Mouse (Mus musculus): Measurements from ENCODE around the gene Ccdc8.
"Not testable (repeated sequence)": the region's sequence is repeated elsewhere in the genome, so short reads cannot be mapped to it uniquely, and the experiment has no call there.

Gene Ccdc8

GRCm38 (mm10) chr7:16992451-16992807 is at the start of gene Ccdc8:
Ccdc8 (plus strand) TSS chr7:16992708.
- DNase-seq (ENCODE audit: low read depth, low spot score), result no peak

GRCm38 (mm10) chr7:16942861-16943260 is 49.6 kb upstream of the Ccdc8 start:
- no peak for DNase-seq (ENCODE audit: low read depth, low spot score)

- peak; percentile 94 for DNase-seq (ENCODE audit: low read depth, low spot score)
Measured at GRCm38 (mm10) chr7:16944061-16944807, 48.3 kb upstream of the Ccdc8 start, which contains the start of gene Pnmal2. Pnmal2 (plus strand) TSS chr7:16944682.

- DNase-seq (ENCODE audit: low read depth, low spot score), result no peak
Measured at GRCm38 (mm10) chr7:16944808-16945315, 47.6 kb upstream of the Ccdc8 start.

GRCm38 (mm10) chr7:16945419-16945818 is 47.1 kb upstream of the Ccdc8 start:
- no peak for DNase-seq (ENCODE audit: low read depth, low spot score)

- no peak for DNase-seq (ENCODE audit: low read depth, low spot score)
Measured at GRCm38 (mm10) chr7:16946441-16947348, 45.8 kb upstream of the Ccdc8 start.

GRCm38 (mm10) chr7:16947349-16947895 is 45.1 kb upstream of the Ccdc8 start:
- DNase-seq (ENCODE audit: low read depth, low spot score), result no peak

- DNase-seq (ENCODE audit: low read depth, low spot score), result no peak
Measured at GRCm38 (mm10) chr7:16947959-16948361, 44.5 kb upstream of the Ccdc8 start.

- DNase-seq (ENCODE audit: low read depth, low spot score), result no peak
Measured at GRCm38 (mm10) chr7:16948923-16949458, 43.5 kb upstream of the Ccdc8 start.

- peak; percentile 69 for DNase-seq (ENCODE audit: low read depth, low spot score)
Measured at GRCm38 (mm10) chr7:16949908-16950841, 42.3 kb upstream of the Ccdc8 start.

- peak; percentile 92 for DNase-seq (ENCODE audit: low read depth, low spot score)
Measured at GRCm38 (mm10) chr7:16950861-16951635, 41.5 kb upstream of the Ccdc8 start.

GRCm38 (mm10) chr7:16953776-16954175 is 38.7 kb upstream of the Ccdc8 start:
- not testable (repeated sequence) for DNase-seq (ENCODE audit: low read depth, low spot score)

- no peak for DNase-seq (ENCODE audit: low read depth, low spot score)
Measured at GRCm38 (mm10) chr7:16955712-16956111, 36.8 kb upstream of the Ccdc8 start.

- DNase-seq (ENCODE audit: low read depth, low spot score), result peak; percentile 50
Measured at GRCm38 (mm10) chr7:16956410-16957265, 35.9 kb upstream of the Ccdc8 start.

- DNase-seq (ENCODE audit: low read depth, low spot score), result peak; percentile 90
Measured at GRCm38 (mm10) chr7:16959539-16960187, 32.8 kb upstream of the Ccdc8 start, which contains the start of gene Pnmal1. Pnmal1 (plus strand) TSS chr7:16959679.

GRCm38 (mm10) chr7:16961678-16962077 is 30.8 kb upstream of the Ccdc8 start:
- no peak for DNase-seq (ENCODE audit: low read depth, low spot score)

GRCm38 (mm10) chr7:16968414-16968813 is 24.1 kb upstream of the Ccdc8 start:
- no peak for DNase-seq (ENCODE audit: low read depth, low spot score)

- no peak for DNase-seq (ENCODE audit: low read depth, low spot score)
Measured at GRCm38 (mm10) chr7:16971160-16971559, 21.3 kb upstream of the Ccdc8 start.

Measured in R1 (cell line).